Mouse (Mus musculus): ENCODE measurements around the gene Aurkc. TPM values are rescaled to one million over a fixed set of nuclear protein-coding genes. Genes with fewer than 3 reads are reported as not detected.

Aurkc gene
- not detected for polyA plus RNA-seq (2014; fragmentation: Illumina TruSeq; extraction: RNeasy Lipid Tissue Mini Kit (QIAGEN cat#74804); ENCODE audit: low read depth, low replicate concordance)

DNA sequence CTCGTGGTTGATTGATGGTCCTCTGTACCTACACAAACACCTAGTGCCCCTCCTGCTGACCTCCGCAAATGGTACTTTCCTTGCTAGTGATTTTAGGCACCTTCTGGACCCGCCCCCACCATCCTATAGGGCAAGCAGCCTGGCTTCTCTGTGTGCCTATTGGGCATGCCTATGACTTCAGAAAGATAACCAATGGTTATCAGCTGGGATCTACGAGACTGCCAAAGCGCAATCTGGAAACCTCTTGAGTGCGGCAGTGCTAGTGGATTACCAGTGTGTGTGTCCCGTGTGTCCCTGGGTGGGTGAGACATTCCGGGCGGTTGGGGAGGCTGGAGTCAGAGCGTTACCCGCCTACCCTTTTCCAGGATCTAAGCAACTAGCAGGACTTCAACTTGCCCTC lies at the start of gene Aurkc:
Aurkc (plus strand) TSS at position 50 of the 400 bp plus-strand sequence.

Other genes starting within 250 kb of the Aurkc start
- 4.1 TPM for gene Zfp954, start 126.2 kb downstream of the Aurkc start, polyA plus RNA-seq (2014; fragmentation: Illumina TruSeq; extraction: RNeasy Lipid Tissue Mini Kit (QIAGEN cat#74804); ENCODE audit: low read depth, low replicate concordance)
- 0.50 TPM for gene Zfp773, start 141.5 kb downstream of the Aurkc start, polyA plus RNA-seq (2014; fragmentation: Illumina TruSeq; extraction: RNeasy Lipid Tissue Mini Kit (QIAGEN cat#74804); ENCODE audit: low read depth, low replicate concordance)
- 2.1 TPM for gene Zfp418, start 176.0 kb downstream of the Aurkc start, polyA plus RNA-seq (2014; fragmentation: Illumina TruSeq; extraction: RNeasy Lipid Tissue Mini Kit (QIAGEN cat#74804); ENCODE audit: low read depth, low replicate concordance)
- gene Zfp772, start 214.7 kb downstream of the Aurkc start, polyA plus RNA-seq (2014; fragmentation: Illumina TruSeq; extraction: RNeasy Lipid Tissue Mini Kit (QIAGEN cat#74804); ENCODE audit: low read depth, low replicate concordance): 2.3 TPM